Mouse (Mus musculus): ENCODE measurements around the gene Ldhc.
A peak's percentile ranks its signal among the peaks of the same experiment; 100 is the strongest.
"Not testable (repeated sequence)": the region's sequence is repeated elsewhere in the genome, so short reads cannot be mapped to it uniquely, and the experiment has no call there.

Ldhc gene

GRCm38 (mm10) chr7:46860996-46861395 lies at the start of gene Ldhc:
Gene Ldhc, plus strand, starts transcription at chr7:46861203.
- DNase-seq (ENCODE audit: low spot score in 2 of 2): no peak

DNA sequence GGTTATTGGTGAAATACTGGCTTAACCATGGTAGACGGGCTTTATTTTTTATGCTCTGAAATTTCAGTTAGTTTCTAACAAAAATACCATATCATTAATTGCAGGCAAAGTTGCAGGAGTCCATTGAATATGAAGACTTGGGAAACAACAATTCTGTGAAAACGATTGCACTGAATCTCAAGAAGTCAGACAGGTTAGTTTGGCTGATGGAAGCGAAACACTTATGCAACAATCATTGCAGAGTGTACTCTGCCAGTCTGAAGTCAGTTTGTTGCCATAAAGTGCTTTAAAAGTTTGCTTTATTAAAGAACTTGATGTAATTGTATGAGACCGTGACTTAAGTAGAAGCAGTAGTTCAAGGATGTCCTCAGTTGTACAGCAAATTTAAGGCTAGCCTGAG lies 47.0 kb upstream of the Ldhc start:
- DNase-seq (ENCODE audit: low spot score in 2 of 2): no peak

DNA sequence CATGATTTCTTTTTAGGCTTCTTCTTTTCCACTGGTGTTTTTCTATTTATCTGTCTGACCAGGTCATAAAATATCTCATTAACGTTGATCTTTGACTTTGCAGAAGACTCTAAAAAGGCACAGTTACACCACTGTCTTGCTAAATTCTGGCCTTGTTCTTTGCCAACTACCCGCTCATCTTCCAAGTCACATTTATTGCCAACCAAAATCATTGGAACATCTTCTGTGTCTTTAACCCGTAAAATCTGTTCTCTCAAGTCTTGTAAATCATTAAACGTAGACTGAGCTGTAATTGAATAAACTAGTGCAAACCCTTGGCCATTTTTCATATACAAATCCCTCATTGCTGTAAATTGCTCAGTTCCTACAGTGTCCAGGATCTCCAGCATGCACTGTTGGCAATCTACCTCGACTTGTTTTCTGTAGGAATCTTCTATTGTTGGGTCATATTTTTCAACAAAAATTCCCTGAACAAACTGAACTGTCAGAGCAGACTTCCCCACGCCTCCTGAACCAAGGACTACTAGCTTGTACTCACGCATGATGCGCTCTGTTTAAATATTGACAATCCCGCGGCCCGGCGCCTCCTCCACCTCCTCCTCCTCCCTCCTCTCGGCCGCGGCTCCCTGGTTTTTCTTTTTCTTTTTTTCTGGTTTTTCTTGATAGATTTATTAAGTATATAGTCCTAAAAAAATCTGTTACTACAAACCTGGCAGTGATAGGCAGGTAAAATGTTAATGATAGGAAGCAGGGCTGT lies 39.9 kb upstream of the Ldhc start:
- DNase-seq (ENCODE audit: low spot score in 2 of 2): not testable (repeated sequence)

GRCm38 (mm10) chr7:46827046-46827802 lies 33.8 kb upstream of the Ldhc start:
- DNase-seq (ENCODE audit: low spot score in 2 of 2): no peak

GRCm38 (mm10) chr7:46827803-46828184 lies 33.2 kb upstream of the Ldhc start:
- DNase-seq (ENCODE audit: low spot score in 2 of 2): no peak

- no peak for DNase-seq (ENCODE audit: low spot score in 2 of 2)
Observed at GRCm38 (mm10) chr7:46829911-46830310, 31.1 kb upstream of the Ldhc start.

DNA sequence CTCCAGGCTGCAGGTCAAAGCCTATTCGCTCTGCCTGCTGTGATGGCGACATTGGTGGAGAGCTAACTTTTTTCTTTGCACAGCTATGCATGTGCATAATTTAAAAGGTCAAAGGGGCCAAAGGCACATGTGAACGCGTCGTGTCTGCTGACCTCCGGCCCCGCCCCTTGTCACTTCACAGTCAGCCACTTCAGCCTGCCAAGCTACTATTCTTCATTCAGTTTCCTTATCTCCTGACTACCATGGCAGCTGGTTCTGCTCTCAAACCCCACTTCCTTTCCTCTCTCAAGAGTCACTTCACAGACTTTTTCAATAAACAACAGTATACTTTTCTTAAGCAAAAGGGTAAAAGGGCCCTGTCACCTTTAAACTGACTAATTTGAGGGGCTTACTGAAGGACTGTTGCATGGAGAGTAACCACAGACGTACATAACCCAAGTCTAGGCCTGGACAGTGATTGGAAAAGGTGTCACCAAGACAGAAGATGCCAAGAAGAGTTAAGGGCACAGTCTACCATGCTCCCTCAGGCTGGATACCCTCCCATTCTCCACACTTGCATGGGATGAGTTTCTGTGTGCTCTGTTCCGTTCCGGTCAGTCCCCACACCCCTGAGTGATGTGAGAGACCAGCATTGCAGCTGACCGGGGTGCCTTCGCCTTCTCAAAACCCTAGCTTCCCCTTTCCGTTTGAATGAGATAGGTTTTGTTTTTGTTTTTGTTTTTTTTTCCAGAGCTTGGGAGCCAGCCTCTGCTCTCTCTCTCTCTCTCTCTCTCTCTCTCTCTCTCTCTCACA lies 30.0 kb upstream of the Ldhc start:
- DNase-seq (ENCODE audit: low spot score in 2 of 2): no peak

- DNase-seq (ENCODE audit: low spot score in 2 of 2): no peak
Observed at GRCm38 (mm10) chr7:46831693-46832092, 29.3 kb upstream of the Ldhc start.

DNA sequence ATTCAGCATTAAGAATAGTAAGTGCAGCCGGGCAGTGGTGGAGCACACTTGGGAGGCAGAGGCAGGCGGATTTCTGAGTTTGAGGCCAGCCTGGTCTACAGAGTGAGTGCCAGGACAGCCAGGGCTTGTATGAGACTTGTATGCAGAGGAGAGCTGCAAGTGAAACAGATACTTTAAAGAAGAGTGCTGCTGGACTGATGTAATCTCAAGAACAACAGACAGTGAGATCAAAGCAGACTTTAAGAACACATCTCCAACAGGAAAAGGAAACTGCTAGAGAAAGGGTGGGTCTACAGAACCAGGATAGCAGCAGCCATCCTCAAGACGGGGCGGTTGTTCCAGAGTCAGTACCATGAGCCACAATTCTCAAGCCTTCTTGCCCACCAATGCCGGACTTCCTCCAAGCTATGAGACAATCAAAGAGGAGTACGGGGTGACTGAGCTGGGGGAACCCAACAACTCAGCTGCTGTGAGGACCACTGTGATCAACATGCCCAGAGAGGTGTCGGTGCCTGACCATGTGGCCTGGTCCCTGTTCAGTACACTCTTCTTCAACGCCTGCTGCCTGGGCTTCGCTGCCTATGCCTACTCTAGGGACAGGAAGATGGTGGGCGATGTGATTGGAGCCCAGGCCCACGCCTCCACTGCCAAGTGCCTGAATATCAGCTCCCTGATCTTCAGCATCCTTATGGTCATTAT lies 28.7 kb upstream of the Ldhc start:
- not testable (repeated sequence) for DNase-seq (ENCODE audit: low spot score in 2 of 2)

DNA sequence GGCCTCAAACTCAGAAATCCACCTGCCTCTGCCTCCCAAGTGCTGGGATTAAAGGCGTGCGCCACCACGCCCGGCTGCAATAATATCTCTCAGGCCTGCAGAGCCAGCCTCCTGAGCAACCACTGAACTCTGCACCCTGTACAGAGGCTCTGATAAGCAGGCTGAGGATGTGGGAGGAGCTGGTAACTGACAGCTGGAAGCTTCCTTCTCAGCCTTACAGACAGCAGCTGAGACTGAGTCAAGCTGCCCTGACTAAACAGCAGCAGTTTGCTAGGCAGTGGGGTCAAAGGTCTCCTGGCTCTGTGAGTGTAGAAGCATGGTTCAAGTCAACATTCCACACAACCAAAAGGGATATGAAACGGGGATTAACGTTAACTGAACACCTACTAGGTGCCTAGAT lies 27.7 kb upstream of the Ldhc start:
- DNase-seq (ENCODE audit: low spot score in 2 of 2): no peak

GRCm38 (mm10) chr7:46833670-46834255 lies 27.2 kb upstream of the Ldhc start:
- DNase-seq (ENCODE audit: low spot score in 2 of 2): no peak

- DNase-seq (ENCODE audit: low spot score in 2 of 2): no peak
Observed at GRCm38 (mm10) chr7:46834994-46835610, 25.9 kb upstream of the Ldhc start.

DNA sequence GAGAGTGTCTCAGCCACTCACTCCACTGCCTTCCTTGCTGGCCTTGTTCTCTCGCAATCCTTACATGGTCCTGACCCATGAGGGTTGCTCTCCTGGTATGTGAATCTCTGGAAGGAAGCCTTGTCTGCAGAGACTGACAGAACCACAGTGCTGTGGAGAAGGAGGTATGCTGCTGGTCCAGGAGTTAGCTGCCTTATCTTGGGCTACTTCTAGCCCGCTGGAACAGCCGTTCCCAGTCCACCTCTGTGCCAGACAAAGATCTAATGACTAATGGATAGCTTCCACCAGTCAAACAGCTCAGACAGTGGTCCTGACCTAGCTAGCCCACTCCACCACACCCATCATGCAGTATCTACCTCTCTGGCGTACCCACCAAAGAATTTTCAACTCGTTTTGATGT lies 24.6 kb upstream of the Ldhc start:
- no peak for DNase-seq (ENCODE audit: low spot score in 2 of 2)

- no peak for DNase-seq (ENCODE audit: low spot score in 2 of 2)
Observed at GRCm38 (mm10) chr7:46837073-46837472, 23.9 kb upstream of the Ldhc start.

DNA sequence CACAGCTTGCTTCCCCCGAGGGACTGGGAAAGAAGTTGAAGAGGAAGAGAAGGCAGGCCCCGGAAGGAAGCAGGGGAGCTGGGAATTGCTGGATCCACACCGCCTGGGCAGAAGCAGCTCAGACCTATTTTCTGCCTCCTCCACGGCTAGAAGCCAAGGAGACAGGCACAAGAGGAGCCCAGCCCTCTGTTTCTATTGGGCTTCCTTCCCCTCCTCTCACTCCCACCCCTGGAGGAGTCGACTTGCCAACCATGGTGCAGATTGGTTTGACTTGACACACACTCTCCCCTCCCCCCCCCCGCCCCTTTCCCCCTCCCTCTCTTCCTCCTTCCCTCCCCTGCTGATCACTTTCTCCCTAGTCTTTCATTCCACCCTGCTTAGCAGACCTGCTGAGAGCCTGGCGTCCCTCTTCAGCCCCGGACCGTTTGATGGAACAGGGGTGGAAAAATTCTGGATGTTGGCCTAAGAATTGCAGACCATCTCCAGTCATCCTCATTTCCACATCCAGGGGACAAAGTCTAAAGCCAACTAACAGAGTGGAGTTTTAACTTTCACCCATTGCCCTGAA lies 22.8 kb upstream of the Ldhc start:
- DNase-seq (ENCODE audit: low spot score in 2 of 2): no peak

DNA sequence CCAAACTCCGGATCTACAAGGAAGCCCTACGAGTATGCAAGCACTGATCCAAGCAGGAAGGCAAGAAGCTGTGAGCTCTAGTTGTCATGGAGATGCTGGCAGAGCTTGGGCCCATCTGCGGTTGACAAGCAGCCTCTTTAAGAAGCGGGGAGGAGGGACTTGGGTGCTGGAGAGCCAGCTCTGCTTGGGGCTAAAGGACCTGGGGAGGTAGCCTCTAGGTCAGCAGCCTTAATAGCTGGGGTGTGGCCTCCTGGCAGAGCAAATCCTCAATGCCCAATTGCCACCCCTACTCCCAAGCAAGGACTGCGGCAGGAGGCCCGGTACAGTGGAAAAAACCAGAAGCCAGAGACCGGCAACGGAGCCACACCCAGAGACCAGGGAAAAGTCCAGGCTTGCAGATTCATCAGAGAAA lies 22.1 kb upstream of the Ldhc start:
- DNase-seq (ENCODE audit: low spot score in 2 of 2): peak; percentile 55 to 67

GRCm38 (mm10) chr7:46839446-46839845 lies 21.6 kb upstream of the Ldhc start:
- no peak for DNase-seq (ENCODE audit: low spot score in 2 of 2)

GRCm38 (mm10) chr7:46839861-46840260 lies 21.1 kb upstream of the Ldhc start:
- no peak for DNase-seq (ENCODE audit: low spot score in 2 of 2)

DNA sequence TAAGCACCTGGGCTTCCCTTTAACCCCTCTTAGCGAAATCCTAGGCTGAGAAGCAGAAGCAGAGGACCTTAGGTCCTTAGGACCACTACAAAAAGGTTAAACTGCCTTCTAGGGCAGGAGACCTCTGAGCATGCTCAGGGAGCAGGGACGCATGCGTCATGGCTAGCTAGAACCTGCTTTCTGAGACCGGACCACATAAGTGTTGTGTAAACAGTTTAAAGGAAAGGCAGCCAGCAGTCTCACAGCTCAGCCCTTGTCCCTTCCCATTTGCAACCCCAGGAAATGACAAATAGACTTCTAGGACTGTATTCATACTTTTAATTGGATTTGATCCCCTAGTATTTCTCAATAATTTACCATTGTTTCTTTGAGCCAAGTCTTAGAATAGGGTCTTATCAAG lies 20.7 kb upstream of the Ldhc start:
- DNase-seq (ENCODE audit: low spot score in 2 of 2): no peak

DNA sequence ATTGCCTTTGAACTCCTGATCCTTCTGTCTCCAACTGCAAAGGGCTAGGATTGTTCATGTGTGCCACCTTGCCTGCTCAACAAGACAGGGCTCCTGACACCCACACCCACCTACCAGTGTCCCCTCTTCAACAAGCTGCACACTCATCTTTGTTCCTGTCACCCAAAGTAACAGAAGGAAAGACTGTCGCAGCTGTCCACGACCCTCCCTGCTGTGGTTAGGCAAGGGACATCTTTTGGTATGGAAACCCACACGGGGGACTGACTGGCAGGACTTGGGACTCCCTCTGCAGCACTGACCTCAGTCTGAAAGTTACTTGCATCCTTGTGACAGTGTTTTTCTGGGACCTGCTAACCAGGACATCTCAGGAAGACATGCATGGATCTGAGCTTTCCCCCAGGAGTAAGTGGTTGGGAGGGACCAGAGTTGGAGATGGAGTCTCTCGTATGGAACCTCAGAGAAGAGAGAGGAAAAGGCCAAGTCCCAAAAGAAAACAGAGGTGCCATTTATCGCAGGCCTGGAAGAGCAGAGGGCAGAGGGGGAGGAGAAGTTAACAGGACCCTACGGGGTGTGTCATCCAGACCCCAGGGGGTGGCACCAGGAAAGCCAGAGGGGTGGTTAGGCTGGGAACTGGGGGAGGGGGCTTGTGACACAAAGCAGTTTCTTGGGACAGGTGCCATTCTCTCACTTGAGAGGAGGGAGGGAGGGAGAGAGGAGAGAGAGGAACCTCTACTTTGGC lies 20.0 kb upstream of the Ldhc start, which contains the start of gene Ldha:
Gene Ldha, plus strand, starts transcription at position 689 of the 739 bp plus-strand sequence.
- no peak for DNase-seq (ENCODE audit: low spot score in 2 of 2)
